Mouse (Mus musculus) heart, embryonic 15.5 days (tissue): ENCODE results near the gene Gm49392. TPM values are rescaled to one million over a fixed set of nuclear protein-coding genes. Genes with fewer than 3 reads are reported as not detected.
A peak's percentile ranks its signal among the peaks of the same experiment; 100 is the strongest.
"Not testable (repeated sequence)": the region's sequence is repeated elsewhere in the genome, so short reads cannot be mapped to it uniquely, and the experiment has no call there.

ENCODE experiments used
- ATAC-seq: fragments of 200-750 bp; cut with Nextera tagmentation; replicated peaks from 2 replicates; pipeline ENCODE4 v1.8.0; 2017; ENCODE audit warnings: low read depth, moderate TSS enrichment; ENCODE audit not compliant: insufficient number of reproducible peaks, insufficient read depth, low FRiP score
- H3K27ac ChIP-seq: fragments of 300-500 bp; sonication (generic); 2 replicates; pipeline ENCODE4 v1.5.1; 2015; ENCODE audit warnings: mild to moderate bottlenecking, inconsistent platforms
- H3K27me3 ChIP-seq: fragments of 300-500 bp; sonication (generic); 2 replicates; pipeline ENCODE4 v1.6.1; 2015; ENCODE audit warnings: inconsistent platforms
- H3K36me3 ChIP-seq: fragments of 300-500 bp; sonication (generic); 2 replicates; pipeline ENCODE4 v1.6.1; 2015; ENCODE audit warnings: mild to moderate bottlenecking, inconsistent platforms
- H3K4me1 ChIP-seq: fragments of 300-500 bp; sonication (generic); replicated peaks from 2 replicates; pipeline ENCODE4 v1.6.1; 2015; ENCODE audit warnings: inconsistent platforms
- H3K4me2 ChIP-seq: fragments of 300-500 bp; sonication (generic); 2 replicates; pipeline ENCODE4 v1.6.1; 2015; ENCODE audit warnings: inconsistent platforms, mild to moderate bottlenecking, moderate library complexity
- H3K4me3 ChIP-seq: fragments of 300-500 bp; sonication (generic); 2 replicates; pipeline ENCODE4 v1.5.1; 2015; ENCODE audit warnings: mild to moderate bottlenecking, inconsistent platforms
- H3K9ac ChIP-seq: fragments of 300-500 bp; sonication (generic); 2 replicates; pipeline ENCODE4 v1.6.1; 2015; ENCODE audit warnings: mild to moderate bottlenecking, inconsistent platforms
- H3K9me3 ChIP-seq: fragments of 300-500 bp; sonication (generic); replicated peaks from 2 replicates; pipeline ENCODE4 v1.6.1; 2016; ENCODE audit warnings: inconsistent platforms
- WGBS: fragments of 180-500 bp; shearing (Covaris S2); methylation state at CpG from one replicate; pipeline ENCODE4 v1.1.7; 2015; ENCODE audit warnings: mixed read lengths; 5-methylcytosine and 5-hydroxymethylcytosine counted together
- polyA plus RNA-seq: library from polyadenylated mRNA; unstranded; fragments of >200 nt; fragmentation: Nextera tagmentation; extraction: Ambion mirVana; gene quantifications from 2 replicates; pipeline ENCODE4 v1.2.1, GENCODE M21; 2015

Gene Gm49392
- 0.42 and 1.1 TPM in 2 replicates for polyA plus RNA-seq

- H3K4me2 ChIP-seq, H3K4me3 ChIP-seq, H3K9ac ChIP-seq, H3K4me1 ChIP-seq, H3K9me3 ChIP-seq, ATAC-seq, H3K27me3 ChIP-seq, H3K36me3 ChIP-seq: not testable (repeated sequence)
- H3K27ac ChIP-seq: peak within 1 kb of the TSS; percentile 26
- 83% methylated on average over 8 of the region's 8 CpGs for WGBS
These were observed at the start of gene Gm49392 for GRCm38 (mm10) chr13:60896794-60897193. Gene Gm49392, minus strand, starts transcription at chr13:60896894.

GRCm38 (mm10) chr13:60941884-60942283 lies 45.2 kb upstream of the Gm49392 start, which contains the start of gene Tpbpa:
Gene Tpbpa, minus strand, starts transcription at chr13:60941984.
- H3K4me2 ChIP-seq, H3K4me1 ChIP-seq, H3K27me3 ChIP-seq, ATAC-seq, H3K9ac ChIP-seq, H3K4me3 ChIP-seq, H3K36me3 ChIP-seq, H3K9me3 ChIP-seq, H3K27ac ChIP-seq: not testable (repeated sequence)
- WGBS: 66% methylated on average over 3 of the region's 3 CpGs

- H3K9ac ChIP-seq: no peak within 1 kb of the TSS
- no peaks in the 10 kb centered on the region for H3K4me1 ChIP-seq
- ATAC-seq: peak; percentile 91
- no peaks in the 10 kb centered on the region for H3K27me3 ChIP-seq
- no peaks in the 10 kb centered on the region for H3K9me3 ChIP-seq
- no peaks in the 10 kb centered on the region for H3K36me3 ChIP-seq
- 33% methylated on average over 5 of the region's 5 CpGs for WGBS
- H3K27ac ChIP-seq: peak within 1 kb of the TSS; percentile 51
- no peak within 1 kb of the TSS for H3K4me2 ChIP-seq
- no peak within 1 kb of the TSS for H3K4me3 ChIP-seq
These were observed 39.8 kb upstream of the Gm49392 start, which contains the start of the genes Gm49391 and Ctla2a for GRCm38 (mm10) chr13:60936500-60936901. Gene Gm49391, minus strand, starts transcription at chr13:60936571. Gene Ctla2a, minus strand, starts transcription at chr13:60936625.

- not testable (repeated sequence) for ATAC-seq, H3K27ac ChIP-seq, H3K36me3 ChIP-seq, H3K9me3 ChIP-seq, H3K27me3 ChIP-seq, H3K9ac ChIP-seq, H3K4me2 ChIP-seq, H3K4me3 ChIP-seq, H3K4me1 ChIP-seq
- 59% methylated on average over 2 of the region's 2 CpGs for WGBS
These were observed 38.8 kb upstream of the Gm49392 start, which contains the start of gene Gm49393 for GRCm38 (mm10) chr13:60935490-60935889. Gene Gm49393, minus strand, starts transcription at chr13:60935590.

- 74% methylated on average over 2 of the region's 2 CpGs for WGBS
- ATAC-seq, H3K36me3 ChIP-seq, H3K27me3 ChIP-seq, H3K4me1 ChIP-seq, H3K4me3 ChIP-seq, H3K9me3 ChIP-seq, H3K27ac ChIP-seq, H3K9ac ChIP-seq, H3K4me2 ChIP-seq: not testable (repeated sequence)
These were observed 8.1 kb upstream of the Gm49392 start, which contains the start of gene Tpbpb for GRCm38 (mm10) chr13:60904780-60905179. Gene Tpbpb, minus strand, starts transcription at chr13:60904880.

- H3K4me2 ChIP-seq: no peak within 1 kb of the TSS
- H3K9me3 ChIP-seq: no peaks in the 10 kb centered on the region
- H3K4me3 ChIP-seq: no peak within 1 kb of the TSS
- peak within 1 kb of the TSS; percentile 26 for H3K27ac ChIP-seq
- H3K9ac ChIP-seq: no peak within 1 kb of the TSS
- H3K4me1 ChIP-seq: no peaks in the 10 kb centered on the region
- no peaks in the 10 kb centered on the region for H3K36me3 ChIP-seq
- no peaks in the 10 kb centered on the region for H3K27me3 ChIP-seq
- WGBS: 43% methylated on average over 3 of the region's 3 CpGs
- peak; percentile 91 for ATAC-seq
These were observed 634 bp upstream of the Gm49392 start, which contains the start of gene Ctla2b for GRCm38 (mm10) chr13:60897328-60897727. Gene Ctla2b, minus strand, starts transcription at chr13:60897447.

- H3K9me3 ChIP-seq: no peaks in the 10 kb centered on the region
- H3K9ac ChIP-seq: no peak overlapping the region
- no peak for ATAC-seq
- H3K4me1 ChIP-seq: no peaks in the 10 kb centered on the region
- H3K4me3 ChIP-seq: no peak overlapping the region
- no peaks in the 10 kb centered on the region for H3K36me3 ChIP-seq
- H3K27ac ChIP-seq: no peak overlapping the region
- no peak overlapping the region for H3K4me2 ChIP-seq
- no peaks in the 10 kb centered on the region for H3K27me3 ChIP-seq
These were observed 1.1 kb downstream of the Gm49392 start for GRCm38 (mm10) chr13:60895406-60896160.

- H3K4me2 ChIP-seq: no peak overlapping the region
- 79% methylated on average over 1 of the region's 1 CpGs for WGBS
- H3K36me3 ChIP-seq: no peaks in the 10 kb centered on the region
- H3K27ac ChIP-seq: no peak overlapping the region
- H3K9me3 ChIP-seq: no peaks in the 10 kb centered on the region
- H3K4me3 ChIP-seq: no peak overlapping the region
- no peak overlapping the region for H3K9ac ChIP-seq
- no peak for ATAC-seq
- H3K4me1 ChIP-seq: no peaks in the 10 kb centered on the region
- H3K27me3 ChIP-seq: no peaks in the 10 kb centered on the region
These were observed 4.4 kb downstream of the Gm49392 start for GRCm38 (mm10) chr13:60892301-60892700.

GRCm38 (mm10) chr13:60864281-60864680 lies 32.4 kb downstream of the Gm49392 start, which contains the start of gene 4930486L24Rik:
Gene 4930486L24Rik, minus strand, starts transcription at chr13:60864475.
- no peak within 1 kb of the TSS for H3K27ac ChIP-seq
- 44% methylated on average over 1 of the region's 1 CpGs for WGBS
- H3K9ac ChIP-seq: no peak within 1 kb of the TSS
- H3K4me1 ChIP-seq: no peaks in the 10 kb centered on the region
- H3K27me3 ChIP-seq: no peaks in the 10 kb centered on the region
- H3K9me3 ChIP-seq: no peaks in the 10 kb centered on the region
- ATAC-seq: no peak
- H3K4me3 ChIP-seq: no peak within 1 kb of the TSS
- H3K36me3 ChIP-seq: no peaks in the 10 kb centered on the region
- H3K4me2 ChIP-seq: no peak within 1 kb of the TSS

GRCm38 (mm10) chr13:60848241-60849120 lies 48.2 kb downstream of the Gm49392 start:
- Histone ChIP-seq H3K9me3 (no peaks in the 10 kb centered on the region), H3K27me3 (no peaks in the 10 kb centered on the region), H3K4me2 (no peak overlapping the region), H3K4me3 (no peak overlapping the region), H3K4me1 (no peaks in the 10 kb centered on the region), H3K27ac (peak overlapping the region; percentile 42; the same call in 1 of the 2 replicates), H3K9ac (no peak overlapping the region), H3K36me3 (no peaks in the 10 kb centered on the region)
- WGBS: 79% methylated on average over 4 of the region's 4 CpGs
- ATAC-seq: no peak

GRCm38 (mm10) chr13:60843153-60843552 lies 53.5 kb downstream of the Gm49392 start:
- H3K36me3 ChIP-seq: no peaks in the 10 kb centered on the region
- no peak overlapping the region for H3K9ac ChIP-seq
- no peak for ATAC-seq
- H3K4me3 ChIP-seq: no peak overlapping the region
- no peaks in the 10 kb centered on the region for H3K4me1 ChIP-seq
- no peaks in the 10 kb centered on the region for H3K9me3 ChIP-seq
- H3K27me3 ChIP-seq: no peaks in the 10 kb centered on the region
- 79% methylated on average over 8 of the region's 8 CpGs for WGBS
- no peak overlapping the region for H3K4me2 ChIP-seq
- H3K27ac ChIP-seq: no peak overlapping the region
